Mouse (Mus musculus) heart, embryonic 12.5 days (tissue): ENCODE results near the gene Trp53i11. TPM values are rescaled to one million over a fixed set of nuclear protein-coding genes. Genes with fewer than 3 reads are reported as not detected.

ENCODE experiments used
- ATAC-seq: fragments of 200-750 bp; cut with Nextera tagmentation; 2 replicates; pipeline ENCODE4 v1.8.0; 2017; ENCODE audit warnings: moderate TSS enrichment, moderate library complexity; ENCODE audit not compliant: insufficient number of reproducible peaks, low FRiP score
- H3K27ac ChIP-seq: fragments of 300-500 bp; sonication (generic); 2 replicates; pipeline ENCODE4 v1.5.1; 2016; ENCODE audit warnings: mild to moderate bottlenecking, moderate library complexity; ENCODE audit not compliant: poor library complexity, severe bottlenecking
- H3K27me3 ChIP-seq: fragments of 300-500 bp; sonication (generic); replicated peaks from 2 replicates; pipeline ENCODE4 v1.6.1; 2016; ENCODE audit warnings: mild to moderate bottlenecking, moderate library complexity
- H3K36me3 ChIP-seq: fragments of 300-500 bp; sonication (generic); 2 replicates; pipeline ENCODE4 v1.6.1; 2016; ENCODE audit warnings: mild to moderate bottlenecking, moderate library complexity
- H3K4me1 ChIP-seq: fragments of 300-500 bp; sonication (generic); replicated peaks from 2 replicates; pipeline ENCODE4 v1.6.1; 2016; ENCODE audit warnings: mild to moderate bottlenecking
- H3K4me2 ChIP-seq: fragments of 300-500 bp; sonication (generic); 2 replicates; pipeline ENCODE4 v1.6.1; 2016; ENCODE audit warnings: mild to moderate bottlenecking, moderate library complexity
- H3K4me3 ChIP-seq: fragments of 300-500 bp; sonication (generic); 2 replicates; pipeline ENCODE4 v1.5.1; 2016; ENCODE audit warnings: mild to moderate bottlenecking
- H3K9ac ChIP-seq: fragments of 300-500 bp; sonication (generic); 2 replicates; pipeline ENCODE4 v1.6.1; 2016; ENCODE audit warnings: mild to moderate bottlenecking, moderate library complexity
- H3K9me3 ChIP-seq: fragments of 300-500 bp; sonication (generic); replicated peaks from 2 replicates; pipeline ENCODE4 v1.6.1; 2016; ENCODE audit warnings: mild to moderate bottlenecking, moderate library complexity
- WGBS: fragments of 180-500 bp; shearing (Covaris S2); methylation state at CpG from one replicate; pipeline ENCODE4 v1.1.7; 2016; 5-methylcytosine and 5-hydroxymethylcytosine counted together
- polyA plus RNA-seq: library from polyadenylated mRNA; unstranded; fragments of >200 nt; fragmentation: Nextera tagmentation; extraction: Ambion mirVana; gene quantifications from 2 replicates; pipeline ENCODE4 v1.2.1, GENCODE M21; 2016

The Trp53i11 gene
- polyA plus RNA-seq, 1 experiment from 2014 or later: 25.2 TPM

DNA sequence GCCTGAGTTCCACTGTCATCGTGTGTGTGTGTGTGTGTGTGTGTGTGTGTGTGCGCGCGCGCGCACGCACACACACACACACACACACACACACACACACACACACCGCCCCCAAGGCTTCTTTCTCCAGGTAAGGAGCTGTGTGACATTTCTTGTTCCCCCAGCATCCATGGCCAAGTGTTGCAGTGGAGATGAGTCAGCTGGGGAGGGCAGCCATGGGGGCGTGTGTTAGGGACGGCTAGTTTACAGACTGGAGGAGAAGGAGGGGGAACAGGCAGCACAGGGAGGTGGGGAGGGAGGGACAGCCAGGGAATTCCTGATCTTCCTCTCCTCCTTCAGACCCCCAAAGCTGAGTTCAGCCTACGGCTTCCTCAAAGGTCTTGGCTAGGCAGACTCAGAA lies 4.5 kb upstream of the Trp53i11 start:
- 69% methylated on average over 11 of the region's 11 CpGs for WGBS
- no peak overlapping the region for H3K9ac ChIP-seq
- H3K36me3 ChIP-seq: no peaks in the 10 kb centered on the region
- no peak overlapping the region for H3K4me3 ChIP-seq
- peaks cover 69% of the 10 kb centered on the region for H3K27me3 ChIP-seq
- ATAC-seq: no peak
- H3K9me3 ChIP-seq: no peaks in the 10 kb centered on the region
- no peak overlapping the region for H3K4me2 ChIP-seq
- peaks cover 11% of the 10 kb centered on the region for H3K4me1 ChIP-seq
- H3K27ac ChIP-seq: no peak overlapping the region

DNA sequence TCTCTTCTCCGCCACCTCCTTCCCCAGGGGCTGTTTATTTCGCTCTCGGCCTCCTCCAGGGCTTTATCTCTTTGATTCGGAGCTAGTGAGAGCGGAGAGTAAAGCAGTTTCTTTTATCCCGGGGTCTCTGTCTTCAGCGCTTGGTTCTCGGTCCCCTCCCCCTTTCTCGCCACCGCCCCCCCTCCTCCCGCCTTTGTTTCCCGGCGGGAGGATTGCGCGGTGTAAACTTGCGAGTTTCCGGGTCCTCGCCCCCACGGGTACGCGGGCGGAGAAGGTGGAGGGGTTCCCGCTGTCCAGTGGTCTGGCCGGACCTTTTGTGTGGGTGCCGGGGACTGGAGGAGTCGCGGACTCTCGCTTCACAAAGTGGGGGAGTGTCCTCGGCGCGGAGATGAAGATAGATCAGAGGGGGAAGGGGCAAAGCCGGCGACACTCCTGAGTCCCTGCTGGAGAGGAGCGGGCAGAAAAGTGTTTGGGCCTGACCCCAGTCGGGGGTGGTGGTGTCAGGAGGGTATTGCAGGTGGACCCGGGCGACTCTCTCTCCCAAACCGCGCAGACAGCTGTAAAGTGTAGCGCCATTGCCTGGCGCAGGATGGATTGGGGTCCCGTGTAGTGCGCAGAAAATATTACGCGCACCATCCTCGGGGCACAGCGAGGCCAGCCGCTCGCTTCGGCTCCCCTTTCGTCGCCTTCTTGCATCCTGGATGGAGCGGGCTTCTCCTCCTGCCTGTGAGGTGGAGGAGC lies 842 bp downstream of the Trp53i11 start:
- H3K9me3 ChIP-seq: no peaks in the 10 kb centered on the region
- peak overlapping the region; percentile 75 for H3K4me3 ChIP-seq
- WGBS: under 1% methylated on average over 53 of the region's 53 CpGs
- H3K27me3 ChIP-seq: peaks cover 29% of the 10 kb centered on the region
- no peaks in the 10 kb centered on the region for H3K36me3 ChIP-seq
- ATAC-seq: no peak
- peak overlapping the region; percentile 98 for H3K4me2 ChIP-seq
- peak overlapping the region; percentile 81 for H3K9ac ChIP-seq
- peak overlapping the region; percentile 49; the same call in 1 of the 2 replicates for H3K27ac ChIP-seq
- H3K4me1 ChIP-seq: peaks cover 35% of the 10 kb centered on the region

DNA sequence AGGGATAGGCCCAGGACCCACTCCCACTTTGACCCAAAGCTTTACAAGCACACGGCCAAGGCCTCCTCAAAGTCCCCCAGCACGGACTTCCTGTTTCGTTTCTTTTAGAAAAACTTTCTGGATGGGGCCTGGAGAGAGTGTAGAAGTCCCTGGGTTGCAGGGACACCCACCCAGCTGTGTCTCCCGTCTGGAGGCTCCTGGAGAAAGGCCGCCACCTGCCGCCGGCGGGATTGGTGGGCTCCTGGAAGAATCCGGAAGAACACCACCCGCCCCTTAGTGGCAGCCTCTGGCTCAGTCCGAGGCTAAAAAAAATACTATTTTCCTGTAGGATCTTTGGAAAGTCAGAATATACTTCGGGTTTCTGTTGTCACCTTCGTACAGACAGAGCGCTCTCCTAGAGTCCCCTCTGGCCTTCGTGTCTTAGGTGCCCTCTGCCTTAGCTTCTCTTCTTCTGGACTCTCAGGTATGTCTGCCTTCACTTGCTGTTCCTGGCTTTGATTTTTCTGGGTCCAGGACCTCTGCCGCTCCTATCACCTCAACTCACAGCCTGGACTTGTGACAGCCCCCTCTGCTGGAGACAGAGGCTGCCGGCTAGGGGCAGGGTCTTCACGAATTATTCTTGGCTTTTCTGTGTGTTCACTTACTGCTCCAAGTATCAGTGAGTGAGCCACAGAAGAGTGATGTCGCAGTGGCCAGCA lies 1.6 kb downstream of the Trp53i11 start:
- H3K9me3 ChIP-seq: no peaks in the 10 kb centered on the region
- WGBS: 5% methylated on average over 19 of the region's 19 CpGs
- H3K36me3 ChIP-seq: no peaks in the 10 kb centered on the region
- H3K9ac ChIP-seq: peak overlapping the region; percentile 81
- peak overlapping the region; percentile 98 for H3K4me2 ChIP-seq
- no peak for ATAC-seq
- peaks cover 29% of the 10 kb centered on the region for H3K27me3 ChIP-seq
- peak overlapping the region; percentile 49; the same call in 1 of the 2 replicates for H3K27ac ChIP-seq
- H3K4me1 ChIP-seq: peaks cover 35% of the 10 kb centered on the region
- H3K4me3 ChIP-seq: peak overlapping the region; percentile 75

- no peaks in the 10 kb centered on the region for H3K9me3 ChIP-seq
- no peak overlapping the region for H3K9ac ChIP-seq
- H3K36me3 ChIP-seq: no peaks in the 10 kb centered on the region
- H3K27ac ChIP-seq: no peak overlapping the region
- H3K4me3 ChIP-seq: no peak overlapping the region
- H3K27me3 ChIP-seq: peaks cover 26% of the 10 kb centered on the region
- 32% methylated on average over 9 of the region's 9 CpGs for WGBS
- peaks cover 35% of the 10 kb centered on the region for H3K4me1 ChIP-seq
- H3K4me2 ChIP-seq: peak overlapping the region; percentile 1; the same call in 1 of the 2 replicates
- no peak for ATAC-seq
Measured at GRCm38 (mm10) chr2:93190771-93191487, 3.6 kb downstream of the Trp53i11 start.

DNA sequence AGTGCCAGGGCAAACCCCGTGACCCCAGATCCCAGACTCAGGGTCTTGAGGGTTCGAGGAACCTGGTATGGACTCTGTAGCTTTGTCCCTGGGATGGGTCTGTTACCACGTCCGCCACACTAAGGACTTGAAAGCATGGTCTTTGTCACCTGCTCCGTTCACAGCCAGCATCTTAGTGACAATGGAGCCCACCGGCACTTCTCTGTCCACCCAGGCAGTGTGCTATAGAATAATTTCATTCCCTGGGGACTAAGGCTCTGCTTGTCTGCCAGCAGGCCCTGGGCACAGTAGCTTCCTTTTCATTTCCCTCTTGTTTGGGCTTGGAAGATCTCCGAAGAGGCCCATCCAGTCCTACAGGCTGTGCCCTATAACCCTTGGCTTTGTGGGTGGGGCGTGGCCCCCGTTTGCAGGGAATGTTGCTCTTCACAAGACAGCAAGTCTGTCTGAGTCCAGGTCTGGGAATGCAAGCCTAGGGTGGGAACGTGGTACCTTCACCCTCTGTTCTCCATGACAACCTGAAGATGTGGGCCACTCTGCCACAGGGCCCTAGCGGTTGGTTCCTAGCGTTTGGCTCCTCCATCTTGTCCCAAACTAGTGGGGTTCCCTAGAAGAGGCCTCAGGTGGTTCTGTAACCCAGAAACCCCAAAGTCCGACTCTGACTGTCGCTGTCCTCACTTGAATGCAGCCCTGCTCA lies 4.3 kb downstream of the Trp53i11 start:
- Histone ChIP-seq H3K36me3 (no peaks in the 10 kb centered on the region), H3K9me3 (no peaks in the 10 kb centered on the region), H3K4me2 (no peak overlapping the region), H3K4me3 (no peak overlapping the region), H3K27me3 (peaks cover 19% of the 10 kb centered on the region; the same call in 1 of the 2 replicates), H3K9ac (no peak overlapping the region), H3K4me1 (peaks cover 35% of the 10 kb centered on the region), H3K27ac (no peak overlapping the region)
- ATAC-seq: no peak
- WGBS: 76% methylated on average over 14 of the region's 14 CpGs

DNA sequence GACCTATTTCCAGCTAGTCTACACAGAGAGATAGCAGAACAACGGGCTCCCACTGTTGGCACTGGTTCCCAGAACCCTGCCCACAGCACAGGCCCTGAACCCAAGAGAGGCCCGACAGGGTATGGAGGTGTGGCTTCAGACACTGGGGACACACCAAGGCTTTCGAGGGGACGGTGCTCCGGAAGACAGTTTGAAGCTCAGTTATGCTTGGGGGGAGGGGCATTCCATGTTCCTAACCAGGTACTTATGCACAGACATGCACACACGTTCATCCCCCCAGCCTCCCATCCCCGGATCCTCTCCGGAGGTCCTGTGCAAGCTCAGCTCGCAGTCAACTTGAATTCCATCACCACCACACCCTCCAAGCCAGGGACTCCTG lies 4.8 kb downstream of the Trp53i11 start:
- WGBS: 55% methylated on average over 9 of the region's 9 CpGs
- H3K27ac ChIP-seq: no peak overlapping the region
- H3K4me3 ChIP-seq: no peak overlapping the region
- no peak overlapping the region for H3K4me2 ChIP-seq
- H3K9me3 ChIP-seq: no peaks in the 10 kb centered on the region
- no peak for ATAC-seq
- H3K4me1 ChIP-seq: peaks cover 35% of the 10 kb centered on the region
- peaks cover 18% of the 10 kb centered on the region; the same call in 1 of the 2 replicates for H3K27me3 ChIP-seq
- no peak overlapping the region for H3K9ac ChIP-seq
- no peaks in the 10 kb centered on the region for H3K36me3 ChIP-seq

DNA sequence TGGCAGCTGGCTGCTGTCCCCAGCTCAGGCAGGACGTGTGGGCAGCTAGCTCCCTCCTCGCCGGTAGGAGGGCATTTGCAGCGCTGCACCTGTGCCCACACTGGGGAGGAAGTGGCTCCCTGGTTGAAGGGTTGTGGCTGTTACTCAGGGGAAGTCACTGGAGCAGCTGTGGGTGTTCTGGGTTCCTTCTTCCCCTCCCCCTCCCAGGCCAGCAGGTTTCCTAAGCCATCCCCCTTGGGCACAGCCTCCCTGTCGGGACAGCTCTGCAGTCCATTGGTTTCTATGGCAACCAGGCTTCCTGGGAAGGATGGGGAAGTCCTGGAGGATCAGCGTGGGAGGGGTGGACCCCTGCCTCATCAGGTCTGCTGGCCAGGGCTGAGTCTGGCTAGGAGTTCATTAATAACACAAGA lies 5.3 kb downstream of the Trp53i11 start:
- 23% methylated on average over 6 of the region's 6 CpGs for WGBS
- ATAC-seq: no peak
- no peak overlapping the region for H3K4me3 ChIP-seq
- no peak overlapping the region for H3K4me2 ChIP-seq
- H3K9me3 ChIP-seq: no peaks in the 10 kb centered on the region
- peaks cover 18% of the 10 kb centered on the region; the same call in 1 of the 2 replicates for H3K27me3 ChIP-seq
- peaks cover 35% of the 10 kb centered on the region for H3K4me1 ChIP-seq
- no peaks in the 10 kb centered on the region for H3K36me3 ChIP-seq
- H3K27ac ChIP-seq: no peak overlapping the region
- no peak overlapping the region for H3K9ac ChIP-seq

GRCm38 (mm10) chr2:93193806-93194205 lies 6.5 kb downstream of the Trp53i11 start:
- no peaks in the 10 kb centered on the region for H3K36me3 ChIP-seq
- no peak overlapping the region for H3K27ac ChIP-seq
- no peaks in the 10 kb centered on the region for H3K9me3 ChIP-seq
- no peak overlapping the region for H3K9ac ChIP-seq
- H3K4me2 ChIP-seq: no peak overlapping the region
- ATAC-seq: no peak
- no peak overlapping the region for H3K4me3 ChIP-seq
- H3K27me3 ChIP-seq: peaks cover 18% of the 10 kb centered on the region; the same call in 1 of the 2 replicates
- H3K4me1 ChIP-seq: peaks cover 35% of the 10 kb centered on the region
- WGBS: 54% methylated on average over 4 of the region's 4 CpGs

GRCm38 (mm10) chr2:93198846-93199245 lies 11.5 kb downstream of the Trp53i11 start:
- no peak overlapping the region for H3K9ac ChIP-seq
- no peaks in the 10 kb centered on the region for H3K9me3 ChIP-seq
- H3K36me3 ChIP-seq: peaks cover 17% of the 10 kb centered on the region
- H3K4me1 ChIP-seq: peaks cover 19% of the 10 kb centered on the region
- no peak overlapping the region for H3K4me2 ChIP-seq
- WGBS: 28% methylated on average over 3 of the region's 3 CpGs
- no peak overlapping the region for H3K27ac ChIP-seq
- peaks cover 4% of the 10 kb centered on the region; the same call in 1 of the 2 replicates for H3K27me3 ChIP-seq
- no peak overlapping the region for H3K4me3 ChIP-seq
- peak; percentile 45; the same call in 1 of the 2 replicates for ATAC-seq

DNA sequence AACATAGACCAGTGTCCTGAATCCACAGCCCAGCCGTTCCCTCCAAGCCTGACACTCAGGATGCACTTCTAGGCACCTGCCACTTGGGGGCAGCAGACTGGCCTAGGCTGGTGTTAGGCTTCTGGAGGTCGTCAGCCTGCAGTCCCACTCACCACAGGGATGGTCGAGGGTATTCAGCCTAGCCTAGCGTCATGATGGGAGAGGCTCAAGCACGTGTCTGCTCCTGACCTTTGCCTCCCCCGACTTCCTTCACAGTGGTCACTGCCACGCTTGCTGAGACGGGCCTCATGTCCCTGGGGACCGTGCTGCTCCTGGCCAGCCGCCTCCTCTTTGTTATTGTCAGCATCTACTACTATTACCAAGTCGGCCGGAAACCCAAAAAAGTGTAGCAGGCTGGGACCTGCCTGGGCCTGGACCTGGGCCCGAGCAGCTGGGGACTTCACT lies 12.2 kb downstream of the Trp53i11 start:
- Histone ChIP-seq H3K9me3 (no peaks in the 10 kb centered on the region), H3K4me2 (no peak overlapping the region), H3K27me3 (no peaks in the 10 kb centered on the region; the same call in 1 of the 2 replicates), H3K36me3 (peaks cover 19% of the 10 kb centered on the region), H3K27ac (no peak overlapping the region), H3K9ac (no peak overlapping the region), H3K4me1 (peaks cover 19% of the 10 kb centered on the region), H3K4me3 (no peak overlapping the region)
- 31% methylated on average over 13 of the region's 13 CpGs for WGBS
- ATAC-seq: peak; percentile 29
